Comparison of ENCODE assay signal across 8 mouse cellular contexts in genomic region chrX:102504179-102504578, GRCm38 (mm10). TPM values are rescaled to one million over a fixed set of nuclear protein-coding genes. Genes with fewer than 3 reads are reported as not detected.
A peak's percentile ranks its signal among the peaks of the same experiment; 100 is the strongest.
DNase-seq lines count a peak whose midpoint lies in the region; ATAC-seq and TF ChIP-seq lines count a peak whose summit lies in the region.

No protein-coding gene starts in this region.

- no peak for ATAC-seq in heart, embryonic 16.5 days (replicated peaks; ENCODE audit: extremely low read depth, insufficient read depth, low FRiP score)
- ATAC-seq in hindbrain, embryonic 11.5 days (ENCODE audit: low FRiP score) = no peak
- 0 out of 2 replicates have a peak, but pooled peaks have one; percentile 9 for ATAC-seq in midbrain, embryonic 13.5 days

- H3K9me3 ChIP-seq in heart, embryonic 16.5 days (replicated peaks; ENCODE audit: control insufficient read depth, low read length) = no peaks in the 10 kb centered on the region
- no peaks in the 10 kb centered on the region for H3K9me3 ChIP-seq in MEL (replicated peaks; ENCODE audit: insufficient read depth, low read length)
- no peaks in the 10 kb centered on the region for H3K9me3 ChIP-seq in hindbrain, embryonic 11.5 days (ENCODE audit: control insufficient read depth, low read length)
- no peaks in the 10 kb centered on the region for H3K9me3 ChIP-seq in midbrain, embryonic 13.5 days

- peak overlapping the region; percentile 68 for H3K4me3 ChIP-seq in heart, embryonic 16.5 days (ENCODE audit: low read length)
- H3K4me3 ChIP-seq in MEL (ENCODE audit: control insufficient read depth in 1 of 2, insufficient read depth in 1 of 2, low read depth in 2 of 2, low read length in 2 of 2) = peak overlapping the region; percentile 80 to 99
- H3K4me3 ChIP-seq in hindbrain, embryonic 11.5 days (ENCODE audit: low read depth, low read length) = peak overlapping the region; percentile 45
- H3K4me3 ChIP-seq in midbrain, embryonic 13.5 days (replicated peaks) = peak overlapping the region; percentile 51

- TF ChIP-seq CTCF in MEL (IDR thresholded peaks at IDR 0.05 in 2 of 3, conservative IDR thresholded peaks at IDR 0.05 in 1 of 3; ENCODE audit: control insufficient read depth in 1 of 3, insufficient read depth in 1 of 3, low read depth in 2 of 3, low read length in 3 of 3, poor library complexity in 1 of 3, severe bottlenecking in 1 of 3) = no peak

- peaks cover 5% of the 10 kb centered on the region for H3K79me2 ChIP-seq in MEL (ENCODE audit: control insufficient read depth, insufficient read depth, low read length, poor library complexity)

- H3K27me3 ChIP-seq in heart, embryonic 16.5 days (ENCODE audit: control insufficient read depth, insufficient read depth, low read length) = peaks cover 4% of the 10 kb centered on the region; the same call in 1 of the 2 replicates
- no peaks in the 10 kb centered on the region for H3K27me3 ChIP-seq in MEL (ENCODE audit: control insufficient read depth in 1 of 2, insufficient read depth in 2 of 2, low read length in 2 of 2)
- H3K27me3 ChIP-seq in hindbrain, embryonic 11.5 days (ENCODE audit: control insufficient read depth, insufficient read depth, low read length) = peaks cover 6% of the 10 kb centered on the region
- peaks cover 15% of the 10 kb centered on the region for H3K27me3 ChIP-seq in midbrain, embryonic 13.5 days

- 23% methylated on average over 10 of the region's 10 CpGs for WGBS in heart, embryonic 16.5 days
- 33% methylated on average over 10 of the region's 10 CpGs for WGBS in hindbrain, embryonic 11.5 days
- 29% methylated on average over 10 of the region's 10 CpGs for WGBS in midbrain, embryonic 13.5 days

- H3K9ac ChIP-seq in heart, embryonic 16.5 days (ENCODE audit: low read length) = peak overlapping the region; percentile 70
- peak overlapping the region; percentile 93 for H3K9ac ChIP-seq in MEL (ENCODE audit: control insufficient read depth, low read depth, low read length, poor library complexity, severe bottlenecking)
- H3K9ac ChIP-seq in hindbrain, embryonic 11.5 days (ENCODE audit: low read depth, low read length) = no peak overlapping the region
- H3K9ac ChIP-seq in midbrain, embryonic 13.5 days (replicated peaks) = peak overlapping the region; percentile 49

- H3K4me2 ChIP-seq in heart, embryonic 16.5 days (ENCODE audit: low read depth, low read length) = peak overlapping the region; percentile 68
- peak overlapping the region; percentile 34 for H3K4me2 ChIP-seq in hindbrain, embryonic 11.5 days (replicated peaks; ENCODE audit: low read depth, low read length)
- H3K4me2 ChIP-seq in midbrain, embryonic 13.5 days (replicated peaks) = peak overlapping the region; percentile 60

- no peak for DNase-seq in heart, adult 8-10 months (ENCODE audit: low spot score)
- DNase-seq in MEL (ENCODE audit: low read depth, low spot score) = no peak
- no peak for DNase-seq in hindbrain, embryonic 11.5 days (ENCODE audit: low spot score)
- no peak for DNase-seq in right cerebral cortex, postnatal 4 days
- DNase-seq in layer of hippocampus, adult 18-20 months (ENCODE audit: low spot score in 2 of 2) = no peak
- no peak for DNase-seq in kidney, adult 11 months

- TF ChIP-seq RAD21 in MEL (IDR thresholded peaks at IDR 0.05; ENCODE audit: low read depth, low read length) = no peak

- no peak for TF ChIP-seq EP300 in MEL (IDR thresholded peaks at IDR 0.05; ENCODE audit: low read depth in 1 of 2, low read length in 2 of 2)

- H3K4me1 ChIP-seq in heart, embryonic 16.5 days (ENCODE audit: control insufficient read depth, insufficient read depth, low read length) = peaks cover 5% of the 10 kb centered on the region; the same call in 1 of the 2 replicates
- peaks cover 2 to 8% of the 10 kb centered on the region in 2 experiments; a peak in 2 of 4 replicates for H3K4me1 ChIP-seq in MEL (ENCODE audit: control insufficient read depth in 1 of 2, insufficient read depth in 2 of 2, low read length in 2 of 2)
- H3K4me1 ChIP-seq in hindbrain, embryonic 11.5 days (replicated peaks; ENCODE audit: control insufficient read depth, insufficient read depth, low read length) = no peaks in the 10 kb centered on the region
- H3K4me1 ChIP-seq in midbrain, embryonic 13.5 days (replicated peaks) = 0 out of 2 replicates have a peak, but pooled peaks cover 5% of the 10 kb centered on the region

- H3K27ac ChIP-seq in heart, embryonic 16.5 days (ENCODE audit: low read length) = no peak overlapping the region
- no peak overlapping the region for H3K27ac ChIP-seq in MEL (ENCODE audit: control insufficient read depth, low read depth, low read length)
- H3K27ac ChIP-seq in hindbrain, embryonic 11.5 days (ENCODE audit: low read depth, low read length) = no peak overlapping the region
- H3K27ac ChIP-seq in midbrain, embryonic 13.5 days = 0 out of 2 replicates have a peak overlapping the region, but pooled peaks have one; percentile 53

- no peaks in the 10 kb centered on the region for H3K36me3 ChIP-seq in heart, embryonic 16.5 days (ENCODE audit: control insufficient read depth, insufficient read depth)
- peaks cover 0 to 7% of the 10 kb centered on the region in 2 experiments; a peak in 1 of 4 replicates for H3K36me3 ChIP-seq in MEL (ENCODE audit: control insufficient read depth in 1 of 2, insufficient read depth in 2 of 2, low read length in 2 of 2)
- H3K36me3 ChIP-seq in hindbrain, embryonic 11.5 days (ENCODE audit: control insufficient read depth, insufficient read depth, low read length) = no peaks in the 10 kb centered on the region
- H3K36me3 ChIP-seq in midbrain, embryonic 13.5 days = no peaks in the 10 kb centered on the region

- no peak for TF ChIP-seq POLR2A in MEL (IDR thresholded peaks at IDR 0.05; ENCODE audit: control insufficient read depth in 1 of 2, insufficient read depth in 1 of 2, low read depth in 1 of 2, low read length in 2 of 2, poor library complexity in 1 of 2)

TF ChIP-seq in MEL, 35 proteins besides CTCF, POLR2A, EP300 and RAD21:
- TF ChIP-seq MXI1 (IDR thresholded peaks at IDR 0.05; ENCODE audit: low read depth, low read length) (no peak), USF2 (IDR thresholded peaks at IDR 0.05; ENCODE audit: borderline replicate concordance in 1 of 2, insufficient read depth in 1 of 2, low read depth in 1 of 2, low read length in 2 of 2) (no peak), TBP (IDR thresholded peaks at IDR 0.05; ENCODE audit: low read depth, low read length) (no peak), ETS1 (IDR thresholded peaks at IDR 0.05; ENCODE audit: low read depth, low read length) (no peak), UBTF (IDR thresholded peaks at IDR 0.05; ENCODE audit: borderline replicate concordance, insufficient read depth, low read depth, low read length) (no peak), MEF2A (IDR thresholded peaks at IDR 0.05; ENCODE audit: extremely low read depth, insufficient replicate concordance, low read depth, low read length, poor library complexity, severe bottlenecking) (no peak), GABPA (IDR thresholded peaks at IDR 0.05; ENCODE audit: low read depth, low read length) (no peak), SMC3 (IDR thresholded peaks at IDR 0.05; ENCODE audit: low read depth, low read length) (no peak), RCOR1 (IDR thresholded peaks at IDR 0.05; ENCODE audit: low read depth, low read length) (no peak), ZNF384 (IDR thresholded peaks at IDR 0.05; ENCODE audit: low read depth, low read length) (no peak)

RNA-seq across cellular contexts. Expression of gene Hdac8, which starts 1.0 kb away (rescaled TPM):
- 5.3 and 5.7 TPM in 2 replicates for polyA plus RNA-seq in heart, embryonic 16.5 days (2015; fragmentation: Nextera tagmentation; extraction: Ambion mirVana)
- 1 to 10 TPM; 3.8 to 4.1 (median 4.0) TPM for total RNA-seq in heart, adult 8-10 months (2022)
- total RNA-seq in MEL (2012; rRNA removed) = 8.8 and 10.0 TPM in 2 replicates
- polyA plus RNA-seq in MEL (2012; ENCODE audit: insufficient read depth in 1 of 2, insufficient read length in 2 of 2, low read depth in 1 of 2, low replicate concordance in 2 of 2, missing spikeins in 1 of 2) = 10 to 100 TPM in 1 of 2 experiments, not detected in 1; 11.8 TPM
- 2.3 and 2.8 TPM in 2 replicates for polyA plus RNA-seq in hindbrain, embryonic 11.5 days (2014; fragmentation: Nextera tagmentation; extraction: Ambion mirVana)
- 9.4 and 10.6 TPM in 2 replicates for polyA plus RNA-seq in midbrain, embryonic 13.5 days (2015; fragmentation: Nextera tagmentation; extraction: Ambion mirVana)
- total RNA-seq in layer of hippocampus, adult 18-20 months (2021) = 10 to 100 TPM; 19.6 to 22.1 TPM
